Mouse (Mus musculus) limb, embryonic 14.5 days (tissue): ENCODE data around the gene Susd1. TPM values are rescaled to one million over a fixed set of nuclear protein-coding genes. Genes with fewer than 3 reads are reported as not detected.

Experiments used
- ATAC-seq: fragments of 200-750 bp; cut with Nextera tagmentation; 2 replicates; pipeline ENCODE4 v1.8.0; 2017; ENCODE audit warnings: low read depth, moderate number of reproducible peaks, moderate TSS enrichment; ENCODE audit not compliant: low FRiP score
- DNase-seq: peaks from one replicate; pipeline ENCODE4 v3.0.0-alpha.2; 2015; ENCODE audit warnings: low spot score
- H3K27ac ChIP-seq: fragments of 300-500 bp; sonication (generic); replicated peaks from 2 replicates; pipeline ENCODE4 v1.5.1; 2014; ENCODE audit warnings: low read depth, mild to moderate bottlenecking, low read length, moderate library complexity, mixed read lengths
- H3K27me3 ChIP-seq: fragments of 300-500 bp; sonication (generic); 2 replicates; pipeline ENCODE4 v1.6.1; 2014; ENCODE audit warnings: low read length, mixed read lengths; ENCODE audit not compliant: control insufficient read depth, insufficient read depth
- H3K36me3 ChIP-seq: fragments of 300-500 bp; sonication (generic); 2 replicates; pipeline ENCODE4 v1.6.1; 2014; ENCODE audit warnings: mild to moderate bottlenecking, low read length, moderate library complexity, mixed read lengths; ENCODE audit not compliant: control insufficient read depth, insufficient read depth
- H3K4me1 ChIP-seq: fragments of 300-500 bp; sonication (generic); 2 replicates; pipeline ENCODE4 v1.6.1; 2014; ENCODE audit warnings: antibody characterized with exemption, low read length, mixed read lengths; ENCODE audit not compliant: control insufficient read depth, insufficient read depth
- H3K4me2 ChIP-seq: fragments of 300-500 bp; sonication (generic); replicated peaks from 2 replicates; pipeline ENCODE4 v1.6.1; 2014; ENCODE audit warnings: low read depth, mild to moderate bottlenecking, low read length, moderate library complexity; ENCODE audit not compliant: severe bottlenecking
- H3K4me3 ChIP-seq: fragments of 300-500 bp; sonication (generic); replicated peaks from 2 replicates; pipeline ENCODE4 v1.5.1; 2014; ENCODE audit warnings: low read length
- H3K9ac ChIP-seq: fragments of 300-500 bp; sonication (generic); 2 replicates; pipeline ENCODE4 v1.6.1; 2014; ENCODE audit warnings: mild to moderate bottlenecking, low read depth, low read length, moderate library complexity; ENCODE audit not compliant: severe bottlenecking
- H3K9me3 ChIP-seq: fragments of 300-500 bp; sonication (generic); 2 replicates; pipeline ENCODE4 v1.6.1; 2016; ENCODE audit warnings: low read length; ENCODE audit not compliant: control insufficient read depth
- POLR2A ChIP-seq: fragments of 200-500 bp; IDR thresholded peaks from 2 replicates; pipeline ENCODE4 v1.8.0; 2012; ENCODE audit warnings: inconsistent platforms, mild to moderate bottlenecking, moderate library complexity, borderline replicate concordance; ENCODE audit not compliant: insufficient read depth, insufficient read length; ENCODE audit errors: extremely low read depth
- WGBS: fragments of 180-500 bp; shearing (Covaris S2); extraction: QIAGEN DNeasy Blood & Tissue Kit; methylation state at CpG from one replicate; pipeline ENCODE4 v1.1.7; 2014; 5-methylcytosine and 5-hydroxymethylcytosine counted together
- polyA plus RNA-seq, 2 experiments: library from polyadenylated mRNA; depleted of rRNA in 1 of 2; stranded (reverse) in 1 of 2; unstranded in 1 of 2; fragments of >200 nt; fragmentation: Nextera tagmentation in 1 of 2; extraction: Ambion mirVana in 1 of 2; gene quantifications; 2 replicates each; pipeline versions ENCODE4 v1.2.1 to v1.2.3; 2012 to 2014

Susd1 gene
- polyA plus RNA-seq, 2 experiments: 2.3 to 5.6 TPM

- Histone ChIP-seq H3K9me3 (no peaks in the 10 kb centered on the region), H3K4me1 (no peaks in the 10 kb centered on the region), H3K4me3 (no peak overlapping the region), H3K27me3 (no peaks in the 10 kb centered on the region), H3K4me2 (no peak overlapping the region), H3K27ac (no peak overlapping the region), H3K9ac (no peak overlapping the region), H3K36me3 (no peaks in the 10 kb centered on the region)
- 73% methylated on average over 10 of the region's 10 CpGs for WGBS
- DNase-seq (no peak), ATAC-seq (no peak; the same call in 1 of the 2 replicates)
- TF ChIP-seq POLR2A: no peak
Measured at GRCm38 (mm10) chr4:59307841-59308589, 130.4 kb downstream of the Susd1 start.

- TF ChIP-seq POLR2A: no peak
- no peak for ATAC-seq
- no peak overlapping the region for H3K4me2 ChIP-seq
Measured at GRCm38 (mm10) chr4:59302387-59302786, 136.0 kb downstream of the Susd1 start.

GRCm38 (mm10) chr4:59301025-59301815, 137.2 kb downstream of the Susd1 start:
- Histone ChIP-seq H3K27me3 (no peaks in the 10 kb centered on the region), H3K4me3 (no peak overlapping the region), H3K4me1 (no peaks in the 10 kb centered on the region), H3K9me3 (no peaks in the 10 kb centered on the region), H3K4me2 (no peak overlapping the region), H3K36me3 (no peaks in the 10 kb centered on the region), H3K27ac (no peak overlapping the region), H3K9ac (no peak overlapping the region)
- no peak for DNase-seq
- WGBS: 89% methylated on average over 9 of the region's 9 CpGs
- TF ChIP-seq POLR2A: no peak
- no peak for ATAC-seq

More at GRCm38 (mm10) chr4:59302387-59302786, 136.0 kb downstream of the Susd1 start:
- no peak overlapping the region for H3K9ac ChIP-seq
- no peaks in the 10 kb centered on the region for H3K9me3 ChIP-seq
- H3K27me3 ChIP-seq: no peaks in the 10 kb centered on the region
- no peaks in the 10 kb centered on the region for H3K4me1 ChIP-seq
- H3K27ac ChIP-seq: no peak overlapping the region
- 97% methylated on average over 8 of the region's 8 CpGs for WGBS
- DNase-seq: no peak
- H3K36me3 ChIP-seq: no peaks in the 10 kb centered on the region
- no peak overlapping the region for H3K4me3 ChIP-seq

GRCm38 (mm10) chr4:59298719-59299496, 139.5 kb downstream of the Susd1 start:
- H3K9me3 ChIP-seq: no peaks in the 10 kb centered on the region
- H3K4me1 ChIP-seq: no peaks in the 10 kb centered on the region
- H3K27ac ChIP-seq: no peak overlapping the region
- no peak overlapping the region for H3K4me2 ChIP-seq
- ATAC-seq: no peak
- H3K9ac ChIP-seq: no peak overlapping the region
- no peak for TF ChIP-seq POLR2A
- H3K27me3 ChIP-seq: no peaks in the 10 kb centered on the region
- DNase-seq: no peak
- H3K4me3 ChIP-seq: no peak overlapping the region
- WGBS: 71% methylated on average over 7 of the region's 7 CpGs
- no peaks in the 10 kb centered on the region for H3K36me3 ChIP-seq

GRCm38 (mm10) chr4:59295127-59295526, 143.3 kb downstream of the Susd1 start:
- Histone ChIP-seq H3K4me3 (no peak overlapping the region), H3K4me1 (no peaks in the 10 kb centered on the region), H3K9me3 (no peaks in the 10 kb centered on the region), H3K4me2 (no peak overlapping the region), H3K36me3 (no peaks in the 10 kb centered on the region), H3K9ac (no peak overlapping the region), H3K27ac (no peak overlapping the region), H3K27me3 (no peaks in the 10 kb centered on the region)
- TF ChIP-seq POLR2A: no peak
- WGBS: 67% methylated on average over 6 of the region's 6 CpGs
- no peak for DNase-seq
- no peak for ATAC-seq
